17 mouse cellular contexts compared by ENCODE assay signal in genomic region chr6:128397574-128398261, GRCm38 (mm10). TPM values are rescaled to one million over a fixed set of nuclear protein-coding genes. Genes with fewer than 3 reads are reported as not detected.
A peak's percentile ranks its signal among the peaks of the same experiment; 100 is the strongest.
DNase-seq lines count a peak whose midpoint lies in the region; ATAC-seq lines count a peak whose summit lies in the region.
"Had no signal": no experiment of that assay in that cellular context is flagged by ENCODE, and none has a peak within 500 bp of the region (broad histone marks: within the 10 kb centered on the region; RNA-seq: fewer than 3 reads in every experiment).

No protein-coding gene starts in this region.

- H3K4me3 ChIP-seq in brown adipose tissue, adult 24 weeks (ENCODE audit: insufficient read depth, low read depth, low read length), result no peak overlapping the region
- H3K4me3 ChIP-seq in kidney, embryonic 15.5 days (replicated peaks), result no peak overlapping the region
- H3K4me3 ChIP-seq in liver, embryonic 13.5 days (replicated peaks), result no peak overlapping the region
- H3K4me3 ChIP-seq in midbrain, embryonic 14.5 days (replicated peaks; ENCODE audit: low read depth, low read length), result no peak overlapping the region
- no peak overlapping the region for H3K4me3 ChIP-seq in neural tube, embryonic 15.5 days (replicated peaks)
- H3K4me3 ChIP-seq: forebrain, embryonic 12.5 days; lung, embryonic 15.5 days; midbrain, embryonic 13.5 days; neural tube, embryonic 13.5 days had no signal

- H3K36me3 ChIP-seq in kidney, embryonic 15.5 days, result no peaks in the 10 kb centered on the region
- H3K36me3 ChIP-seq in liver, embryonic 13.5 days, result no peaks in the 10 kb centered on the region
- H3K36me3 ChIP-seq in midbrain, embryonic 14.5 days (ENCODE audit: control insufficient read depth, insufficient read depth, low read length), result no peaks in the 10 kb centered on the region
- H3K36me3 ChIP-seq in neural tube, embryonic 15.5 days, result no peaks in the 10 kb centered on the region
- H3K36me3 ChIP-seq: forebrain, embryonic 12.5 days; lung, embryonic 15.5 days; midbrain, embryonic 13.5 days; neural tube, embryonic 13.5 days had no signal

- peaks cover 7% of the 10 kb centered on the region for H3K4me1 ChIP-seq in brown adipose tissue, adult 24 weeks (ENCODE audit: control insufficient read depth, insufficient read depth, insufficient read length, low read length)
- H3K4me1 ChIP-seq in kidney, embryonic 15.5 days, result peaks cover 39% of the 10 kb centered on the region
- H3K4me1 ChIP-seq in liver, embryonic 13.5 days (replicated peaks), result peaks cover 3% of the 10 kb centered on the region; the same call in 1 of the 2 replicates
- no peaks in the 10 kb centered on the region for H3K4me1 ChIP-seq in midbrain, embryonic 14.5 days (ENCODE audit: control insufficient read depth, insufficient read depth, low read length)
- H3K4me1 ChIP-seq in neural tube, embryonic 15.5 days, result peaks cover 33% of the 10 kb centered on the region

- H3K4me2 ChIP-seq in kidney, embryonic 15.5 days, result no peak overlapping the region
- H3K4me2 ChIP-seq in liver, embryonic 13.5 days, result no peak overlapping the region
- no peak overlapping the region for H3K4me2 ChIP-seq in midbrain, embryonic 14.5 days (ENCODE audit: low read length)
- no peak overlapping the region for H3K4me2 ChIP-seq in neural tube, embryonic 15.5 days
- H3K4me2 ChIP-seq: forebrain, embryonic 12.5 days; lung, embryonic 15.5 days; midbrain, embryonic 13.5 days; neural tube, embryonic 13.5 days had no signal

- H3K27ac ChIP-seq in brown adipose tissue, adult 24 weeks (replicated peaks; ENCODE audit: low read depth, low read length), result 0 out of 2 replicates have a peak overlapping the region, but pooled peaks have one; percentile 28
- H3K27ac ChIP-seq in kidney, embryonic 15.5 days, result peak overlapping the region; percentile 74
- H3K27ac ChIP-seq in liver, embryonic 13.5 days, result peak overlapping the region; percentile 47
- no peak overlapping the region for H3K27ac ChIP-seq in midbrain, embryonic 14.5 days (replicated peaks; ENCODE audit: low read depth, low read length)
- no peak overlapping the region for H3K27ac ChIP-seq in neural tube, embryonic 15.5 days (replicated peaks)
- H3K27ac ChIP-seq: forebrain, embryonic 12.5 days; lung, embryonic 15.5 days; midbrain, embryonic 13.5 days; neural tube, embryonic 13.5 days had no signal

- peak; percentile 41; the same call in 1 of the 2 replicates for ATAC-seq in kidney, embryonic 15.5 days (replicated peaks; ENCODE audit: low FRiP score)
- ATAC-seq in liver, embryonic 13.5 days (ENCODE audit: low read depth), result peak; percentile 55
- no peak for ATAC-seq in midbrain, embryonic 14.5 days (ENCODE audit: low FRiP score, low TSS enrichment)
- no peak for ATAC-seq in neural tube, embryonic 15.5 days (ENCODE audit: low FRiP score)
- ATAC-seq: midbrain, embryonic 13.5 days had no signal

- 72% methylated on average over 7 of the region's 7 CpGs for WGBS in kidney, embryonic 15.5 days
- WGBS in liver, embryonic 13.5 days (ENCODE audit: insufficient replicate concordance), result 51% methylated on average over 7 of the region's 7 CpGs
- WGBS in midbrain, embryonic 14.5 days, result 80% methylated on average over 7 of the region's 7 CpGs
- WGBS in neural tube, embryonic 15.5 days, result 84% methylated on average over 7 of the region's 7 CpGs

- H3K9ac ChIP-seq in kidney, embryonic 15.5 days, result no peak overlapping the region
- H3K9ac ChIP-seq in liver, embryonic 13.5 days, result no peak overlapping the region
- no peak overlapping the region for H3K9ac ChIP-seq in midbrain, embryonic 14.5 days (replicated peaks; ENCODE audit: low read length)
- H3K9ac ChIP-seq in neural tube, embryonic 15.5 days (replicated peaks), result no peak overlapping the region
- H3K9ac ChIP-seq: forebrain, embryonic 12.5 days; lung, embryonic 15.5 days; midbrain, embryonic 13.5 days; neural tube, embryonic 13.5 days had no signal

- DNase-seq in adrenal gland, adult (ENCODE audit: inconsistent age in 2 of 2, low spot score in 1 of 2), result peak; percentile 72 to 92
- DNase-seq in adrenal gland, adult 18-20 months (ENCODE audit: low spot score in 2 of 2), result no peak
- DNase-seq in liver, embryonic 13.5 days, result no peak
- no peak for DNase-seq in midbrain, embryonic 14.5 days
- no peak for DNase-seq in gastrocnemius, postnatal 4 days (ENCODE audit: low spot score in 2 of 2)
- DNase-seq: cerebellum, adult 2 months; gastrocnemius, postnatal 25 days; heart, postnatal 14 days had no signal

- H3K9me3 ChIP-seq in kidney, embryonic 15.5 days (replicated peaks), result no peaks in the 10 kb centered on the region
- no peaks in the 10 kb centered on the region for H3K9me3 ChIP-seq in liver, embryonic 13.5 days (replicated peaks)
- H3K9me3 ChIP-seq in midbrain, embryonic 14.5 days (ENCODE audit: control insufficient read depth, low read length), result no peaks in the 10 kb centered on the region
- no peaks in the 10 kb centered on the region for H3K9me3 ChIP-seq in neural tube, embryonic 15.5 days (replicated peaks)
- H3K9me3 ChIP-seq: forebrain, embryonic 12.5 days; lung, embryonic 15.5 days; midbrain, embryonic 13.5 days; neural tube, embryonic 13.5 days had no signal

- no peaks in the 10 kb centered on the region for H3K27me3 ChIP-seq in kidney, embryonic 15.5 days
- H3K27me3 ChIP-seq in liver, embryonic 13.5 days, result no peaks in the 10 kb centered on the region
- H3K27me3 ChIP-seq in midbrain, embryonic 14.5 days (ENCODE audit: control insufficient read depth, insufficient read depth, low read length), result no peaks in the 10 kb centered on the region
- no peaks in the 10 kb centered on the region for H3K27me3 ChIP-seq in neural tube, embryonic 15.5 days (replicated peaks)
- H3K27me3 ChIP-seq: forebrain, embryonic 12.5 days; lung, embryonic 15.5 days; midbrain, embryonic 13.5 days; neural tube, embryonic 13.5 days had no signal

RNA-seq across cellular contexts. Expression of gene Nrip2, which starts 1.4 kb away (rescaled TPM):
- total RNA-seq in adrenal gland, adult 18-20 months (2021), result 1 to 10 TPM; 2.0 to 2.7 TPM
- polyA plus RNA-seq in brown adipose tissue, adult 24 weeks (2012; ENCODE audit: insufficient read depth, insufficient read length, missing spikeins), result 1.1 and 2.3 TPM in 2 replicates
- polyA plus RNA-seq in kidney, embryonic 15.5 days (2015; fragmentation: Nextera tagmentation; extraction: Ambion mirVana), result 18.8 and 20.1 TPM in 2 replicates
- polyA plus RNA-seq in liver, embryonic 13.5 days (2015; fragmentation: Nextera tagmentation; extraction: Ambion mirVana), result 1.4 and 1.6 TPM in 2 replicates
- 8.8 and 10.1 TPM in 2 replicates for polyA plus RNA-seq in midbrain, embryonic 14.5 days (2014; fragmentation: Nextera tagmentation; extraction: Ambion mirVana)
- 1 to 10 TPM; 2.6 to 3.7 TPM for total RNA-seq in gastrocnemius, postnatal 4 days (2021)
- polyA plus RNA-seq in neural tube, embryonic 15.5 days (2015; fragmentation: Nextera tagmentation; extraction: Ambion mirVana), result 12.4 and 13.0 TPM in 2 replicates

RNA-seq across cellular contexts. Expression of gene Gm44596, which starts 22.4 kb away (rescaled TPM):
- not detected for total RNA-seq in adrenal gland, adult 18-20 months (2021)
- not detected in 2 replicates for polyA plus RNA-seq in brown adipose tissue, adult 24 weeks (2012; ENCODE audit: insufficient read depth, insufficient read length, missing spikeins)
- polyA plus RNA-seq in kidney, embryonic 15.5 days (2015; fragmentation: Nextera tagmentation; extraction: Ambion mirVana), result not detected in 2 replicates
- polyA plus RNA-seq in liver, embryonic 13.5 days (2015; fragmentation: Nextera tagmentation; extraction: Ambion mirVana), result not detected in 2 replicates
- polyA plus RNA-seq in midbrain, embryonic 14.5 days (2014; fragmentation: Nextera tagmentation; extraction: Ambion mirVana), result not detected in 2 replicates
- not detected for total RNA-seq in gastrocnemius, postnatal 4 days (2021)
- not detected in 2 replicates for polyA plus RNA-seq in neural tube, embryonic 15.5 days (2015; fragmentation: Nextera tagmentation; extraction: Ambion mirVana)
- total RNA-seq: ES-E14; gastrocnemius, postnatal 25 days; heart, postnatal 14 days; left cerebral cortex, postnatal 14 days had no signal
- polyA plus RNA-seq: cerebellum, adult 2 months; forebrain, embryonic 12.5 days; lung, embryonic 15.5 days; midbrain, embryonic 13.5 days; neural tube, embryonic 13.5 days had no signal

RNA-seq across cellular contexts. Expression of gene Tex52, which starts 22.5 kb away (rescaled TPM):
- total RNA-seq in adrenal gland, adult 18-20 months (2021), result not detected
- polyA plus RNA-seq in brown adipose tissue, adult 24 weeks (2012; ENCODE audit: insufficient read depth, insufficient read length, missing spikeins), result not detected in 2 replicates
- polyA plus RNA-seq in kidney, embryonic 15.5 days (2015; fragmentation: Nextera tagmentation; extraction: Ambion mirVana), result 0.26 and 0.44 TPM in 2 replicates
- polyA plus RNA-seq in liver, embryonic 13.5 days (2015; fragmentation: Nextera tagmentation; extraction: Ambion mirVana), result not detected in 2 replicates
- 0.59 and 1.0 TPM in 2 replicates for polyA plus RNA-seq in midbrain, embryonic 14.5 days (2014; fragmentation: Nextera tagmentation; extraction: Ambion mirVana)
- total RNA-seq in gastrocnemius, postnatal 4 days (2021), result under 1 TPM in 1 of 2 experiments, not detected in 1; 0.34 TPM
- 0.33 and 0.54 TPM in 2 replicates for polyA plus RNA-seq in neural tube, embryonic 15.5 days (2015; fragmentation: Nextera tagmentation; extraction: Ambion mirVana)
- total RNA-seq: ES-E14; gastrocnemius, postnatal 25 days; heart, postnatal 14 days had no signal

RNA-seq across cellular contexts. Expression of gene Itfg2, which starts 27.0 kb away (rescaled TPM):
- total RNA-seq in adrenal gland, adult 18-20 months (2021), result 10 to 100 TPM; 16.4 to 27.2 TPM
- polyA plus RNA-seq in brown adipose tissue, adult 24 weeks (2012; ENCODE audit: insufficient read depth, insufficient read length, missing spikeins), result 6.9 and 18.1 TPM in 2 replicates
- polyA plus RNA-seq in kidney, embryonic 15.5 days (2015; fragmentation: Nextera tagmentation; extraction: Ambion mirVana), result 30.5 and 35.9 TPM in 2 replicates
- 13.4 and 16.1 TPM in 2 replicates for polyA plus RNA-seq in liver, embryonic 13.5 days (2015; fragmentation: Nextera tagmentation; extraction: Ambion mirVana)
- polyA plus RNA-seq in midbrain, embryonic 14.5 days (2014; fragmentation: Nextera tagmentation; extraction: Ambion mirVana), result 42.1 and 43.3 TPM in 2 replicates
- total RNA-seq in gastrocnemius, postnatal 4 days (2021), result 10 to 100 TPM; 27.2 to 27.3 TPM
- 44.0 and 46.5 TPM in 2 replicates for polyA plus RNA-seq in neural tube, embryonic 15.5 days (2015; fragmentation: Nextera tagmentation; extraction: Ambion mirVana)

RNA-seq across cellular contexts. Expression of gene Foxm1, which starts 35.0 kb away (rescaled TPM):
- total RNA-seq in adrenal gland, adult 18-20 months (2021), result 1 to 10 TPM; 1.8 to 1.9 TPM
- 0.28 TPM in 1 of 2 replicates, not detected in the other for polyA plus RNA-seq in brown adipose tissue, adult 24 weeks (2012; ENCODE audit: insufficient read depth, insufficient read length, missing spikeins)
- polyA plus RNA-seq in kidney, embryonic 15.5 days (2015; fragmentation: Nextera tagmentation; extraction: Ambion mirVana), result 33.7 and 36.4 TPM in 2 replicates
- polyA plus RNA-seq in liver, embryonic 13.5 days (2015; fragmentation: Nextera tagmentation; extraction: Ambion mirVana), result 12.2 and 14.7 TPM in 2 replicates
- polyA plus RNA-seq in midbrain, embryonic 14.5 days (2014; fragmentation: Nextera tagmentation; extraction: Ambion mirVana), result 5.5 and 9.8 TPM in 2 replicates
- 10 to 100 TPM; 21.2 to 21.8 TPM for total RNA-seq in gastrocnemius, postnatal 4 days (2021)
- polyA plus RNA-seq in neural tube, embryonic 15.5 days (2015; fragmentation: Nextera tagmentation; extraction: Ambion mirVana), result 5.3 and 11.7 TPM in 2 replicates

Comparison
In these comparisons a context has a peak if more than half of its experiments do, and no peak if none do; other contexts are left out.
1. DNase-seq: peak in adrenal gland, adult (2 of 2); none in adrenal gland, adult 18-20 months (0 of 2), liver, embryonic 13.5 days (single experiment), midbrain, embryonic 14.5 days (single experiment) and gastrocnemius, postnatal 4 days (0 of 2).
2. H3K27ac ChIP-seq: peak in brown adipose tissue, adult 24 weeks (single experiment), kidney, embryonic 15.5 days (single experiment) and liver, embryonic 13.5 days (single experiment); none in midbrain, embryonic 14.5 days (single experiment) and neural tube, embryonic 15.5 days (single experiment).
3. ATAC-seq: peak in kidney, embryonic 15.5 days (single experiment) and liver, embryonic 13.5 days (single experiment); none in midbrain, embryonic 14.5 days (single experiment) and neural tube, embryonic 15.5 days (single experiment).